Mouse (Mus musculus) embryonic fibroblast, embryonic 13.5 days (primary cell): ENCODE measurements around the gene Git2.

Experiments
- CTCF ChIP-seq: IDR thresholded peaks from 2 replicates; pipeline ENCODE4 v1.5.1; 2011; ENCODE audit warnings: mild to moderate bottlenecking, control low read depth, low read length, moderate library complexity, borderline replicate concordance; ENCODE audit not compliant: insufficient read depth
- POLR2A ChIP-seq: IDR thresholded peaks from 2 replicates; pipeline ENCODE4 v1.6.1; 2011; ENCODE audit warnings: low read depth, mild to moderate bottlenecking, control low read depth, low read length, moderate library complexity

GRCm38 (mm10) chr5:114707265-114708068 lies 67.8 kb downstream of the Git2 start, which contains the start of gene Tchp:
- TF ChIP-seq CTCF (0 out of 2 replicates have a peak, but pooled peaks have one; percentile 24), POLR2A (peak; percentile 71)
